Mouse (Mus musculus) intestine, embryonic 15.5 days (tissue): ENCODE measurements around the gene A3galt2. TPM values are rescaled to one million over a fixed set of nuclear protein-coding genes. Genes with fewer than 3 reads are reported as not detected.

ENCODE experiments used
- ATAC-seq: fragments of 200-750 bp; cut with Nextera tagmentation; 2 replicates; pipeline ENCODE4 v1.8.0; 2017; ENCODE audit warnings: moderate TSS enrichment, moderate library complexity
- H3K27ac ChIP-seq: fragments of 300-500 bp; sonication (generic); 2 replicates; pipeline ENCODE4 v1.5.1; 2015; ENCODE audit warnings: mild to moderate bottlenecking, inconsistent platforms
- H3K27me3 ChIP-seq: fragments of 300-500 bp; sonication (generic); replicated peaks from 2 replicates; pipeline ENCODE4 v1.6.1; 2015; ENCODE audit warnings: inconsistent platforms
- H3K36me3 ChIP-seq: fragments of 300-500 bp; sonication (generic); 2 replicates; pipeline ENCODE4 v1.6.1; 2015; ENCODE audit warnings: inconsistent platforms
- H3K4me1 ChIP-seq: fragments of 300-500 bp; sonication (generic); replicated peaks from 2 replicates; pipeline ENCODE4 v1.6.1; 2015; ENCODE audit warnings: inconsistent platforms
- H3K4me2 ChIP-seq: fragments of 300-500 bp; sonication (generic); replicated peaks from 2 replicates; pipeline ENCODE4 v1.6.1; 2015; ENCODE audit warnings: mild to moderate bottlenecking, inconsistent platforms
- H3K4me3 ChIP-seq: fragments of 300-500 bp; sonication (generic); replicated peaks from 2 replicates; pipeline ENCODE4 v1.5.1; 2015; ENCODE audit warnings: inconsistent platforms
- H3K9ac ChIP-seq: fragments of 300-500 bp; sonication (generic); 2 replicates; pipeline ENCODE4 v1.6.1; 2015; ENCODE audit warnings: inconsistent platforms
- H3K9me3 ChIP-seq: fragments of 300-500 bp; sonication (generic); 2 replicates; pipeline ENCODE4 v1.6.1; 2016; ENCODE audit warnings: inconsistent platforms
- WGBS: fragments of 180-500 bp; shearing (Covaris S2); methylation state at CpG from one replicate; pipeline ENCODE4 v1.1.7; 2015; 5-methylcytosine and 5-hydroxymethylcytosine counted together
- polyA plus RNA-seq: library from polyadenylated mRNA; unstranded; fragments of >200 nt; fragmentation: Nextera tagmentation; extraction: Ambion mirVana; gene quantifications from 2 replicates; pipeline ENCODE4 v1.2.1, GENCODE M21; 2015

The A3galt2 gene
- polyA plus RNA-seq, 1 experiment from 2014 or later: 0.13 TPM

DNA sequence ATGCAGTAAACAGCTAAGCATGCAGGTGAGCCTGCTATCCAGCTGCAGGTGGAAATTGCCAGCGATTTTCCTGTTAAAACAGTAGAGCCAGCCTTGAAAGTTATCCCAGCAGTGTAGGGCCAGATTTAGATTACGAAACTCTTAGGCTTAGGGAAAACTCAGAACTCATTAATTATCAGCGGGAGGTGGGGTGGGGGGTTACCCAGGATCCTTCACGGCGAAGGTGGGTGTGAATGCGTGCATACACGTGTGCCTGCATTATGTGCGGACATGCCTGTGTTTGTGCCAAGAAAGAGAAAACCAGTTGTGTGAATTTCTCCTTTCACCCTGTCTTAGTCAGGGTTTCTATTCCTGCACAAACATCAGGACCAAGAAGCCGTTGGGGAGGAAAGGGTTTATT is 38.4 kb upstream of the A3galt2 start:
- Histone ChIP-seq H3K9ac (no peak overlapping the region), H3K27ac (no peak overlapping the region; the same call in 1 of the 2 replicates), H3K4me2 (no peak overlapping the region), H3K27me3 (no peaks in the 10 kb centered on the region), H3K4me3 (no peak overlapping the region), H3K36me3 (no peaks in the 10 kb centered on the region), H3K4me1 (peaks cover 43% of the 10 kb centered on the region), H3K9me3 (no peaks in the 10 kb centered on the region)
- WGBS: 55% methylated on average over 9 of the region's 9 CpGs
- no peak for ATAC-seq

DNA sequence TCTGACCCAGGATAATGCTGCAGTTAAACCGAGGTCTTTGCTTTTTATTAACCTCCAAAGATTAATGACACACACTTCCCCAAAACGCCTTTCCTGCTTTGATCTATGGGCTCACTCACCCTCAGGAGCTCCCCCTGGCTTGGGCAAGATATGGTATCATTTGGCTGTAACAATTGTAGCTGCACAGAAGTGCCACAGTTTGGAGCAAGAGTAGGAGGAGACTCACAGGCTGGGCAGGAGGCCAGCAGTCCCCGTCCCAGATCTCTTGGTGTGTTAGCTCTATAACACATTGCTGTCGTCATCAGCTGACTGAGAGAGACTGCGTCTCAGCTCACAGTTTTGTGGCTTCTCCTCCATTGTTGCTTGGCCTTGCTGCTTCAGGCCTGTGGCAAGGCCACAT is 35.1 kb upstream of the A3galt2 start:
- Histone ChIP-seq H3K27me3 (no peaks in the 10 kb centered on the region), H3K4me2 (no peak overlapping the region), H3K9ac (no peak overlapping the region), H3K36me3 (no peaks in the 10 kb centered on the region), H3K27ac (peak overlapping the region; percentile 29), H3K9me3 (no peaks in the 10 kb centered on the region), H3K4me1 (peaks cover 28% of the 10 kb centered on the region), H3K4me3 (no peak overlapping the region)
- WGBS: 16% methylated on average over 5 of the region's 5 CpGs
- ATAC-seq: peak; percentile 55; the same call in 1 of the 2 replicates

- WGBS: 68% methylated on average over 9 of the region's 9 CpGs
- H3K9ac ChIP-seq: no peak overlapping the region
These were observed 34.0 kb upstream of the A3galt2 start for GRCm38 (mm10) chr4:128721061-128721648.

GRCm38 (mm10) chr4:128721761-128722160 is 33.4 kb upstream of the A3galt2 start:
- H3K27me3 ChIP-seq: no peaks in the 10 kb centered on the region
- H3K4me1 ChIP-seq: peaks cover 13% of the 10 kb centered on the region
- no peak overlapping the region for H3K4me2 ChIP-seq
- no peak overlapping the region for H3K4me3 ChIP-seq
- 89% methylated on average over 4 of the region's 4 CpGs for WGBS
- H3K27ac ChIP-seq: no peak overlapping the region
- H3K36me3 ChIP-seq: no peaks in the 10 kb centered on the region
- H3K9me3 ChIP-seq: no peaks in the 10 kb centered on the region
- no peak for ATAC-seq
- H3K9ac ChIP-seq: no peak overlapping the region

More at GRCm38 (mm10) chr4:128721061-128721648, 34.0 kb upstream of the A3galt2 start:
- Histone ChIP-seq H3K36me3 (no peaks in the 10 kb centered on the region), H3K4me2 (no peak overlapping the region), H3K4me3 (no peak overlapping the region), H3K9me3 (no peaks in the 10 kb centered on the region), H3K27ac (no peak overlapping the region), H3K27me3 (no peaks in the 10 kb centered on the region), H3K4me1 (peaks cover 17% of the 10 kb centered on the region)
- ATAC-seq: no peak

GRCm38 (mm10) chr4:128722932-128723331 is 32.2 kb upstream of the A3galt2 start:
- ATAC-seq: no peak
- H3K4me1 ChIP-seq: peaks cover 13% of the 10 kb centered on the region
- H3K9ac ChIP-seq: no peak overlapping the region
- H3K36me3 ChIP-seq: no peaks in the 10 kb centered on the region
- no peaks in the 10 kb centered on the region for H3K9me3 ChIP-seq
- no peak overlapping the region for H3K4me3 ChIP-seq
- H3K27me3 ChIP-seq: no peaks in the 10 kb centered on the region
- WGBS: 86% methylated on average over 8 of the region's 8 CpGs
- H3K4me2 ChIP-seq: no peak overlapping the region
- no peak overlapping the region for H3K27ac ChIP-seq

GRCm38 (mm10) chr4:128723431-128723830 is 31.7 kb upstream of the A3galt2 start:
- Histone ChIP-seq H3K4me2 (no peak overlapping the region), H3K4me3 (no peak overlapping the region), H3K36me3 (no peaks in the 10 kb centered on the region), H3K9ac (no peak overlapping the region), H3K27ac (no peak overlapping the region), H3K9me3 (no peaks in the 10 kb centered on the region), H3K27me3 (no peaks in the 10 kb centered on the region), H3K4me1 (peaks cover 13% of the 10 kb centered on the region)
- WGBS: 85% methylated on average over 13 of the region's 13 CpGs
- no peak for ATAC-seq

GRCm38 (mm10) chr4:128724059-128724458 is 31.1 kb upstream of the A3galt2 start:
- no peak for ATAC-seq
- no peaks in the 10 kb centered on the region for H3K36me3 ChIP-seq
- H3K4me3 ChIP-seq: no peak overlapping the region
- no peaks in the 10 kb centered on the region for H3K27me3 ChIP-seq
- H3K9me3 ChIP-seq: no peaks in the 10 kb centered on the region
- no peak overlapping the region for H3K4me2 ChIP-seq
- WGBS: 74% methylated on average over 7 of the region's 7 CpGs
- H3K9ac ChIP-seq: no peak overlapping the region
- peaks cover 20% of the 10 kb centered on the region for H3K4me1 ChIP-seq
- no peak overlapping the region for H3K27ac ChIP-seq

- WGBS: 3% methylated on average over 56 of the region's 68 CpGs
- peak overlapping the region; percentile 85 for H3K27ac ChIP-seq
- no peaks in the 10 kb centered on the region for H3K9me3 ChIP-seq
- H3K9ac ChIP-seq: peak overlapping the region; percentile 87
- ATAC-seq: peak; percentile 97
- H3K4me1 ChIP-seq: peaks cover 21% of the 10 kb centered on the region
- peak overlapping the region; percentile 82 for H3K4me3 ChIP-seq
- peak overlapping the region; percentile 66 for H3K4me2 ChIP-seq
- no peaks in the 10 kb centered on the region for H3K27me3 ChIP-seq
- no peaks in the 10 kb centered on the region for H3K36me3 ChIP-seq
These were observed 28.0 kb upstream of the A3galt2 start for GRCm38 (mm10) chr4:128727019-128727720.

GRCm38 (mm10) chr4:128727721-128728430 is 27.3 kb upstream of the A3galt2 start:
- H3K9me3 ChIP-seq: no peaks in the 10 kb centered on the region
- peak overlapping the region; percentile 66 for H3K4me2 ChIP-seq
- no peaks in the 10 kb centered on the region for H3K36me3 ChIP-seq
- peak overlapping the region; percentile 85 for H3K27ac ChIP-seq
- H3K4me3 ChIP-seq: peak overlapping the region; percentile 82
- ATAC-seq: peak; percentile 93
- no peaks in the 10 kb centered on the region for H3K27me3 ChIP-seq
- H3K4me1 ChIP-seq: peaks cover 21% of the 10 kb centered on the region
- under 1% methylated on average over 65 of the region's 65 CpGs for WGBS
- H3K9ac ChIP-seq: peak overlapping the region; percentile 87

DNA sequence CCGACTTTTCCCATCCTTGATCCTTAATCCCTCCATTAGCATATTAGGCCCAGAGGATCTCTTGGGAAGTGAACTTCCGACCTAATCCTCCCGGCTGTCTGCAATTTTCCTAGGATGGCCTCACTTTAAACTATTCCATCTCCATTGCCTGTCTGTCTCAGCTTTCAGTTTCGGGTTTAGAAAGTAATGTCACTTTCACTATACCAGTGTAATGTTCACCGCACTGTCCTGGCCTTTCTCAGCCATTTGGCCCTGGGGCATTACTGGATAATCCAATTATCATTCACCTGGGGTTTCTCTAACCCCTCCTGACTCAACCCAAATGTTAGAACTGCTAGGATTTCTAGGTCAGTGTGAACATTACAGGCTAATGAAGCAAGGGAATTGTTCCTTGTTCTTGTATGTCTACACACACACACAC is 26.7 kb upstream of the A3galt2 start:
- under 1% methylated on average over 5 of the region's 5 CpGs for WGBS

GRCm38 (mm10) chr4:128729033-128729708 is 26.0 kb upstream of the A3galt2 start:
- Histone ChIP-seq H3K9me3 (no peaks in the 10 kb centered on the region), H3K4me1 (peaks cover 32% of the 10 kb centered on the region), H3K4me2 (peak overlapping the region; percentile 66), H3K27ac (peak overlapping the region; percentile 85), H3K9ac (peak overlapping the region; percentile 87), H3K4me3 (peak overlapping the region; percentile 82), H3K27me3 (no peaks in the 10 kb centered on the region), H3K36me3 (no peaks in the 10 kb centered on the region)
- ATAC-seq: no peak
- WGBS: 15% methylated on average over 15 of the region's 15 CpGs

More for the DNA sequence above, 26.7 kb upstream of the A3galt2 start:
- ATAC-seq: no peak
- peak overlapping the region; percentile 66 for H3K4me2 ChIP-seq
- H3K4me1 ChIP-seq: peaks cover 25% of the 10 kb centered on the region
- peak overlapping the region; percentile 85 for H3K27ac ChIP-seq
- no peaks in the 10 kb centered on the region for H3K27me3 ChIP-seq
- H3K9me3 ChIP-seq: no peaks in the 10 kb centered on the region
- peak overlapping the region; percentile 82 for H3K4me3 ChIP-seq
- H3K36me3 ChIP-seq: no peaks in the 10 kb centered on the region
- H3K9ac ChIP-seq: peak overlapping the region; percentile 87

GRCm38 (mm10) chr4:128729709-128730037 is 25.5 kb upstream of the A3galt2 start:
- H3K4me2 ChIP-seq: peak overlapping the region; percentile 66
- no peaks in the 10 kb centered on the region for H3K9me3 ChIP-seq
- no peaks in the 10 kb centered on the region for H3K36me3 ChIP-seq
- peak overlapping the region; percentile 85; the same call in 1 of the 2 replicates for H3K27ac ChIP-seq
- ATAC-seq: no peak
- H3K27me3 ChIP-seq: no peaks in the 10 kb centered on the region
- peak overlapping the region; percentile 82 for H3K4me3 ChIP-seq
- peaks cover 37% of the 10 kb centered on the region for H3K4me1 ChIP-seq
- peak overlapping the region; percentile 87 for H3K9ac ChIP-seq
- WGBS: 17% methylated on average over 5 of the region's 5 CpGs
